Mouse (Mus musculus) adrenal gland, postnatal 14 days (tissue): ENCODE results near the gene Baz2b. TPM values are rescaled to one million over a fixed set of nuclear protein-coding genes. Genes with fewer than 3 reads are reported as not detected.
"Not testable (repeated sequence)": the region's sequence is repeated elsewhere in the genome, so short reads cannot be mapped to it uniquely, and the experiment has no call there.

ENCODE experiments used
- DNase-seq: peaks from one replicate; pipeline ENCODE4 v3.0.0; 2021; ENCODE audit warnings: mixed read lengths
- total RNA-seq: library from RNA; stranded (reverse); gene quantifications from 2 replicates; pipeline ENCODE4 v1.2.3, GENCODE M21; 2021

Gene Baz2b
- total RNA-seq, 1 experiment from 2014 or later, result 79.7 TPM

- peak; percentile 53 for DNase-seq
Measured at GRCm38 (mm10) chr2:60089528-60090247, 120.0 kb downstream of the Baz2b start.

DNA sequence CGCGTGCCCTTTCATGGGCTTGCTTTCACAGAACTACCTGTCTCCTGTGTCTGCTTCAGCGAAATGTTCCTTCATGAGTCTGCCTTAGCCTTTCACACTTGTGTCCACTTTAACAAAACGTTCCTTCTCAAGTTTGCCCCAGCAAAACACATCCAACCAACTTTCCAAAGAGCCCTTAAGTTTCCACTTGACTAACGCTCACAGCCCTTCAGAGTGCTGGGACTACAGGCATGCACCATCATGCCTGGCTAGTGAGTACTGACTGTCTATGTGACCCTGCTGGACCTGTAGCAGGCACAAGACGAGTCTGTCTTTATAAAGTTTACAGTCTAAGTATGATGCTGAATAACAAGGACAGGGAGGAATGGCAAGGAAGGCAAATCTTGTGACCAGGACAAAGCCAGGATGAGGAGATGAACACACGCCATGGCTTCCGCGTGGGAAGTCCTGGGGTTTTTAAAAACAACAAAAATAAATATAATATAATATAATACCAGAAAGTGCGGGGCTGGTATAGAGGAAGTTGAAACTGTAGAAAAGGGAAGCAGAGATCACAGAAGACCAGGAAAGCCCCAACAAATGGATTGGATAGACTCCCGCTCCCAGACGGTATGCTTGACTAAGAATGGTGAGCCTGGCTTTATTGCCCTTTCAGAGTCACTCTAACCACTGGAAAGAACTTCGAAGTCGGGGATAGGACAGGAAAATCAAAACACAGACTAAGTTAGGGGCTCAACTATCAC lies 120.7 kb downstream of the Baz2b start:
- no peak for DNase-seq

DNA sequence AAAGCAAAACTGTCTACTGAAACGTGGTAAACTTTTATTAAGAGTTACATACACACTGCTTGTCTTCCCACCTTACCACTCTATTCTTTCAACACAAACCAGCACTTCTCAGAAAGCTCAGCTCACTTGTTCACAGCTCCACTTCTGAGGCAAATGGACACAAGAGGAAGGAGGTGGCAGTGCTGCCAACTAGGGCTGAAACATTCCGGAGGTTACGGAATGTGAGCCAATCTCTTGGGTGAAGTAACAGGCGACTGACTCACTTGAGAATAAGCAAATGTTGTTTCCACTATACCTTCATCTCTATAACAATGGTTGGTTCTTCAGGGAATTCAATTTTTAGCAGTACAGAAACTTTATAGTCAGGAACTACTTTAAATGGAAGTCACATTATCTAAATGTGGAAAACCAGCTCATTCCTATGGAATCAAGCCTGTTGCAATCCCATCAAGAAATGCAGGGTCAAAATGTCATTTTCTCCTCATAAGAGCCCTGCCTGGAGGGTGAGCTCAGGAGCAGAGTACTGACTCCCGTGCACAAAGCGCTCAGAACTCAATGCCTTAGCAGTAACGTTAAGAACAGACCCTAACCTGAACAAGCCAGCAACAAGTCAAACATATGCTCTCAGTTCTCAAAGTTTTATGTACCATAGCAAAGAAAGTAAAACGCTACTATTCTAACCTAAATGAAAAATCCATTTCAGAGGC lies 123.3 kb downstream of the Baz2b start:
- DNase-seq, result peak; percentile 68

- DNase-seq, result no peak
Measured at GRCm38 (mm10) chr2:60084823-60085222, 124.8 kb downstream of the Baz2b start.

DNA sequence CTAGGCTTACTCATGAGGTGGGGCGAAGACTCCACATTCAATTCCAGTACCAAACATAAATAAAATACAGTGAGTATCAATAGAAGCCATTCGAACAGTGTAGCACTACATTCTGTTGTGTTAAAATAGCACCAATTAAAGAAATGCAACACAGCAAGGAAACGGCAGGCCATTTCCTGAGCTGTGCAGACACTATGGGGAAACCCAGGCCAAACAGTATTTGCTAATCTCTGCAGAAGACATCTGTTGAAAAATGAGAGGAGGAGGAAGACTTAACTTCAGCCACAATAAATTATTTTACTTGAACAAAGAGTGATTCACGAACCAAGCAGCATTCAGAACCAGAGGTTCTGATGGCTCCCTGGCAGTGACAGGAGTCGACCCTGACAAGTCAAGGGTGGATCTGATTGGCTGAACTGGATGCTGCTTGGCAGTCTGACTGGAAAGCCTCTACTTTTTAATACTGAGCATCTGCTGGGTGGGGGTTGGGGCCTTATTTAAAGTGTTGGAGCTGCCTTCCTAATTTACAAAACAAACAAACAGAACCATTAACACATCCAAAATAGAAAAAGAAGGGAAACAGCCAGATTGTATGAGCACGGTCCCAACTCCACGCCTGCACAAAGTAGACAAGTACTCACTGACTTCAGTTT lies 126.5 kb downstream of the Baz2b start:
- DNase-seq, result peak; percentile 36

DNA sequence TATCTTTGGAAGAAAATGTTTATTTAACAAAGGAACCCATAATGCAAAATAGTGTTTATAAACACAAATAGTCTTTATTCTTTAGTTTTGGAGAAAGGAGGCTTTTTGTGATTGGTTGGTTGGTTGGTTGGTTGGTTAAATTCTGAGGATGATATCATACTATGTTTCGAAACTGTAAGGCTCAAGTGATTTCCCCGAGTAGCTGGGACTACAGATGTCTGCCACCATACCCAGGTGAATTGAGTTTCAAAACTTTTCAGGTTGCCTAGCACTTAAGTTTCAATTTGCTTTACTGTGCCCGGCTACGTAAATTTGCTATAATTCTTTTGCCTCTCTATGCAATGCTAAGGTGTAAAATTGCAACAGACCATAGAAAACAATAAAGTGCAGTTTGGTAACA lies 127.4 kb downstream of the Baz2b start:
- DNase-seq, result no peak

- DNase-seq, result no peak
Measured at GRCm38 (mm10) chr2:60080831-60081230, 128.8 kb downstream of the Baz2b start.

DNA sequence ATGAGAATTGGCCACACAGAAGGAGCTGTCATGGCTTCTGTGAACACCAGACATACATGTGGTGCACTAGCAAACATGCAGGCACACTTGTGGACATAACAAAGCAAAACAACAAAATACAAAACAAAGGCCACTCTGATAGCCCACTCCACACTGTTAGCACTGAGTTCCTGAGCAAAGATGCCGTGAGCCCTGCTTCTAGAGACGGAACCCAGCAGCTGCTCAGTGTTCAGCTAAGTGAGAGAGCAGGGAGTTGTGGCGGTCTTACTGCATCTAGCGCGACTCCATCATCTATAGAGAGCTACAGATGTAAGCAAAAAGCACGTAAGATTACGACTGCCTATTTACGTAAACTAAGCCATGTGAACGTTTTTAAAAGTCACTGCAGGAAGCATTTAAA lies 132.0 kb downstream of the Baz2b start:
- DNase-seq, result no peak

DNA sequence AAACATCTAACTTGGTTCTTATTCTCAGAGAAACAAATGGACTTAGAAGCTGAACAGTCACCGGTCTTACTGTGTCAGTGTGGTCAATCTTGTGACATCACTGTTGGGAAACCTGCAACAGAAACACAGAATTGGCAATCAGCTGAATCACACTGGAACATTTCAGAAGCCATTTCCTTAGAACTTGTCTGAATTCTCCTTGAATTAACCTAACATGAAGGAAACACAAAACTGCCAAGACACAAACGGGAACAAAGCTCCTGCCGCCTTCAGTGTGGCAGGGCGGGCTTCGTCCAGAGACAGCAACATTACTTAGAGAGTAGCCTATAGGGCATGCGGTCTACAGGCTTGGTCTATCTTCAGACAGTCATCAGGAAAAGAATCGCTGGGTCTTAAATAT lies 132.8 kb downstream of the Baz2b start:
- DNase-seq, result peak; percentile 43

DNA sequence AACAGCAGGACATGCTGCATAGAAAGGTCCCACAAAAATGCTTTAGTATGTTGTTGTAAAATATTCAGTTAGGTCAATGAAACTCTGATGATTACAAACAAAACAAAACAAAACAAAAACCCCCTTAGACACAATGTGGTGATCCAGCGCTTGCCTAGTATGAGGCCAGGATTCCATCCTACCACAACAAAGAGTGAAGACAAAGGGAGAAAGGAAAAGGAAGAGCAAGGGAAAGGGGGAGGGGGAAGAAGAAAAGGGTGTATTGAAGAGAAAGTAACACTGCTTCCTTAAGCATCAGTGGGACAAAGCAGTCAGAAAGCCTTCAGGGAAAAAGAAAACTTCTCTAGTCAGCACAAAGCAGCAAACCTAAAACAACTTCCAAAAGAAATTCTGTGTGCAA lies 133.6 kb downstream of the Baz2b start:
- no peak for DNase-seq

- not testable (repeated sequence) for DNase-seq
Measured at GRCm38 (mm10) chr2:60073798-60074197, 135.8 kb downstream of the Baz2b start.

DNA sequence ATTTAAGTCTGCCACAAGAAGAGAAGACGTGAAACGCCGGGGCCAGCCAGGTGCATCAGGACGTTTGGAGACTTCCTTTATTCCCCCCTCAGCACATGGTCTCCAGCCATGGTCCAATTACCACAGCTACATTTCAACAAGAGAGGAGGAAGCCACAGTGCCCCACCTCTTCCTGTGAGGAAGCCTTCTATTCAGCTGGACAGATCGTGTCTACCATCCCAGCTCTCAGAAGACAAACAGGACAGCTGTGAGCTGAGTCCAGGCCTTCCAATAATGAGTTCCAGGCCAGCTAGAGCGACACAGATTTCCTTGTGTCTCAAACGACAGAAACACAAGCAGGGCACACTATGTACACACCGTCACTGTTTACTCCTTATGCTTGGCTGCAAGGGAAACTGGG lies 137.8 kb downstream of the Baz2b start:
- peak; percentile 16 for DNase-seq

GRCm38 (mm10) chr2:60070938-60071337 lies 138.7 kb downstream of the Baz2b start:
- DNase-seq, result no peak

GRCm38 (mm10) chr2:60068468-60068867 lies 141.2 kb downstream of the Baz2b start:
- no peak for DNase-seq

DNA sequence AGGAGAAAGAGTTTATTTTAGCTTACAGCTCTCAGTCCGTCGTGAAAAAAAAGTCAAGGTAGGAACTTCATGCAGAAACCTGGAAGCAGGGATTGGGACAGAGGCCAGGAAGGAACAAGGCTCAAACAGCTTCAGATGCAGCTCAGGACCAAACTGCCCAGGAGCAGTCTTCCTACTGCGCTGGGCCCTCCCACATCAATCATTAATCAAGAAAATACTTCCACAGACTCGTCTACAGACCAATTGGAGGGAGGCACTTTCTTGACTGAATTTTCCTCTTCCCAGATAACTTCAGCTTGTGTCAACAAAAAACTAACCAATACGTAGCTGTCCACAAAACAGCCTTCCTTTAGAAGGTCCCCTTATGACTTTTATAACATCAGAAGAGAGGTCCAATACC lies 144.2 kb downstream of the Baz2b start:
- no peak for DNase-seq

- DNase-seq, result no peak
Measured at GRCm38 (mm10) chr2:60060185-60060775, 149.4 kb downstream of the Baz2b start.

GRCm38 (mm10) chr2:60059300-60059699 lies 150.3 kb downstream of the Baz2b start:
- DNase-seq, result no peak

GRCm38 (mm10) chr2:60056043-60056442 lies 153.6 kb downstream of the Baz2b start:
- DNase-seq, result peak; percentile 50

DNA sequence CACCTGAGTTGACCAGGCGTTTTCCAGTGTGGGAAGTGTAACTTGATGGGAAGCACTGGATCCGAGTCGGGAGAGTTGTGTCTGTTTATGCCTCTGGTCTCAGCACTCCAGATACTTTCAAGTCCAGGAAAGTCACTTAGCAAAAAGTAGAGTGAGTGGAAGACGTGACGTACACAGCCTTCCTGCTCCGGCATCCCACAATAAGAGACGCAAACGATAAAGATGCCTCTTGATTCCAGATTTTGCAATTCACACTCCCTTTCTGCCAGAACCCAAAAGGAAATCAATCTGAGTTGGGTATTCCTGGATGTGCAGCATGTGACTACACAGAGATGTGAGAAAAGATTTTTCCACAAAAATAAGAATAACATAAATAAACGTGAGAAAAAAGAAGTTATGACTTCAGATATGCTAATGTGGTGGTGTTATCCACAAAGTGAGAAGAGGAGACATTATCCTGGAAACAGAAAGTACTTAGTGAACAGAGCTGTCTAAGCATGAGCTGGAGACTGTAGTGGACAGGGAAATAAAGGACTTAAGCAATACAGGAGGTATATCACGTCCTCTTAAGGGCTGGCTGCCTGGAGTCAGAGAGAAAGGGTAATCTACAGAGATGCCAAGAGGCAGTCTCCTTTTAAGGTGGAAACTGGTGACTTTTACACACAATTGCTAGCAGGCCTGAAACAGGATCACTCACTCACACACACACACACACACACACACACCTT lies 154.7 kb downstream of the Baz2b start:
- DNase-seq, result no peak

DNA sequence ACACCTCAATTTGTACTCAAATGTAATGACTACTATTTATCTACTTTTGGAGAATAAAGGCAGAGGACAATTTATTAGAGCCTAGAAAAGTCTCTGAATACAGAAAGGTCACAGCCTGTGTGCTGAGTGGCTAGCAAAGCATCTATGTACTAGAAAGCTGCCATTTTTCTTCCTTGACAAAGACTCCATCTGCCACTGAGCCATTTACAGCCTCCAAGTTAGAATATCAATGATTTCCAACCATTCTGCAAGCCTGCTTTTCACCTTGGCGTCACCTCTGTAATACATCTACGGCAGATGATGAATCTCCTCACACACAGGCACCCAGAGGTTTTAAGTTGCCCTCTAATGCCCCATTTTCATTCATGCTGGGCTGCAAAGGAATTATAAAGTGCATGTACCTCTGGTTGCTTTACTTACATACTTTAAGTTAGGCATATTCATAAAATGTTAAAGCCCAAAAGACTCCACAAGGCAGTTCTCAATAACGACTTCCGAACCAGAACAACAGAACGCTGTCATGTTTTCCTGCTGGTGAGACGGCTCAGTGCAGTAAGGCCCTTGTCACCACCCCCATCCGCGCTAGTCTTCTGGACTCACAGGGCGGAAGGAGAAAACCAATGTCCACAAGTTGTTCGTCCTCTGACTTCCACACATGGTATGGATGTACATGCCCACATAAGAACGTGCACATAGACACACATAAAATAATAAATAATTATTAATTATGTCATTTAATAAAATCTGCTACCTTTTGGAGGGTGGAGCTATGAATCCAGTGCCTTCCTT lies 156.2 kb downstream of the Baz2b start:
- no peak for DNase-seq
